Mouse (Mus musculus) bone marrow, adult 2 months (tissue): ENCODE results near the gene Cfh.

ENCODE experiments used
- CTCF ChIP-seq: fragments of 200-500 bp; IDR thresholded peaks from 2 replicates; pipeline ENCODE4 v1.5.1; 2011; ENCODE audit warnings: low read length, control low read depth; ENCODE audit not compliant: control insufficient read depth, insufficient read depth
- POLR2A ChIP-seq: fragments of 200-500 bp; IDR thresholded peaks from 2 replicates; pipeline ENCODE4 v1.6.1; 2011; ENCODE audit warnings: low read depth, mild to moderate bottlenecking, control low read depth, low read length, borderline replicate concordance; ENCODE audit not compliant: control insufficient read depth

DNA sequence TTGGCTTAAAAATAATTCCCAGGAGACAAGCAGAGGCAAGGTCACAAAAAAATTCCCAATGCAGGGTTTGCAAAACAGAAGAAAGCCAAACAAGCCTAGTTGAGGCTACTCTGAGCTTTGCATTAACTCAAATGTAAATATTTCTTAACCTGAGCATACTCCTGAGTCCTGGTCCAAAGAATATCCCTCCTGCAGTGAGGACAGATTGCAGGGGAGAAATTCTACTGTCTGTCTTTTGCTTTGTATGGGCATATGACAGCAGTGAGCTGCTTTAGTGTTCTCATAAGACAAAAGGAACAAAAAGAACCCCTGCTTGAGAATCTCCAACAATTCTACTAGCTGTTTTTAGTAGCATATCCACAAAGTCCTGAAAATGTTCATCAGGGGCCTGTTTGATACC, 114.1 kb downstream of the Cfh start:
- TF ChIP-seq POLR2A (no peak), CTCF (no peak)
